In the genomic region with DNA sequence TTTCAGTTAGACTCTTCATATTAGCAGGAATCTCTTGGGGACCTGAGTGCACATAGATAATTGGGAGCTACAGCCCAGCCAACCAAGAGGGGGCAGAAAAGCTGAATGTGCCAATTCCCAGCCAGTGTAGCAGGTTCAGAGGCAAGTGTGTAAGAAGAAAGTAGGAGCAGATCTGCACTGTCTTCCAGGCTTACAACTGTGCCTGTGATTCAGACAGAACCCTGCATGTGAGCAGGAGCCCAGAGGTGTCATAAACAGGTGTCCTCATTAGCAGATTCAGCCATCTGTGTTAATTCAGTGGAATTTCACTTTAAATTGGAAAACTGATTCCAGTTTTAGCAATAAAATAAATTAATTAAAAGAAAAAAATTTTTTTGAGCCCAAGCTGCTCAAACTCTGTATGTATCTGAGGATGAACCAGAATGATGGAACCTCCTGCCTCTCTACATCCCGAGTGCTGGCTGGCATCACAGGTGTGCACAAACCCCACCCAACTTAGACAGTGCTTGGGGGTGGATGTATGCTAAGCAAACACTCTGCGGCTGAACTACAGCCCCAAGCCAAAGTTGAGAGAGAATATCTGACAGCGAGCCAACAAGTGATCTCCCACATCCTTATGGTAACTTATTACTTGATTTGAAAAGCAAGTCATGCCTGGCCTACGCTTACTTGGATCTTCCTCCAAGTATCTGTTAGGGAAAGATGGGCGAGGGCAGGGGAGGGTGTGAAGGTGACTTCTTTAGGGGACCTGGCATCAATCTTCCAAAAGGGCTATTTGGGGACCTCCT, we compare ENCODE assay signal across 27 mouse cellular contexts.
DNase-seq lines count a peak whose midpoint lies in the region; ATAC-seq and TF ChIP-seq lines count a peak whose summit lies in the region.
"Had no signal": no experiment of that assay in that cellular context is flagged by ENCODE, and none has a peak within 500 bp of the region (broad histone marks: within the 10 kb centered on the region; RNA-seq: fewer than 3 reads in every experiment).

No protein-coding gene starts in this region.

- H3K4me2 ChIP-seq in embryonic facial prominence, embryonic 14.5 days (ENCODE audit: low read depth, low read length): no peak overlapping the region
- no peak overlapping the region for H3K4me2 ChIP-seq in hindbrain, postnatal 0 days (ENCODE audit: low read depth, low read length)
- H3K4me2 ChIP-seq in hindbrain, embryonic 13.5 days: no peak overlapping the region
- no peak overlapping the region for H3K4me2 ChIP-seq in kidney, embryonic 14.5 days (replicated peaks; ENCODE audit: low read depth, low read length)
- H3K4me2 ChIP-seq: intestine, embryonic 15.5 days; limb, embryonic 12.5 days; liver, embryonic 15.5 days; lung, embryonic 14.5 days; midbrain, embryonic 15.5 days; stomach, embryonic 15.5 days had no signal

- no peak for ATAC-seq in embryonic facial prominence, embryonic 14.5 days (ENCODE audit: low read depth)
- ATAC-seq in hindbrain, postnatal 0 days: no peak
- ATAC-seq in hindbrain, embryonic 13.5 days (ENCODE audit: low FRiP score): no peak
- no peak for ATAC-seq in kidney, embryonic 14.5 days (ENCODE audit: low FRiP score, low TSS enrichment)
- ATAC-seq: activated CD4-positive, CD25-positive, alpha-beta regulatory T cell, adult 4 months; hindbrain, embryonic 16.5 days; intestine, embryonic 15.5 days; midbrain, embryonic 15.5 days had no signal

- peak; percentile 43 for DNase-seq in embryonic facial prominence, embryonic 14.5 days (ENCODE audit: low spot score)
- no peak for DNase-seq in embryonic facial prominence, embryonic 10.5 days (ENCODE audit: low spot score)
- DNase-seq in hindbrain, postnatal 0 days (ENCODE audit: low spot score): no peak
- peak; percentile 16 for DNase-seq in kidney, postnatal 10 days
- peak; percentile 36 for DNase-seq in kidney, postnatal 14 days
- DNase-seq: adrenal gland, adult 2 months; adrenal gland, postnatal 36 days; cerebellum, adult 8-10 months; cerebellum, postnatal 25 days; gastrocnemius, postnatal 10 days; heart, postnatal 14 days; lung, embryonic 14.5 days; lung, postnatal 14 days; right cerebral cortex, postnatal 25 days; thymus, postnatal 14 days had no signal

- no peak overlapping the region for H3K4me3 ChIP-seq in embryonic facial prominence, embryonic 14.5 days (ENCODE audit: low read depth, low read length)
- no peak overlapping the region for H3K4me3 ChIP-seq in embryonic facial prominence, embryonic 10.5 days
- H3K4me3 ChIP-seq in hindbrain, postnatal 0 days (ENCODE audit: low read length): no peak overlapping the region
- no peak overlapping the region for H3K4me3 ChIP-seq in hindbrain, embryonic 13.5 days
- no peak overlapping the region for H3K4me3 ChIP-seq in kidney, embryonic 14.5 days (ENCODE audit: low read length)
- H3K4me3 ChIP-seq: hindbrain, embryonic 10.5 days; intestine, embryonic 15.5 days; left cerebral cortex, adult 2 months; limb, embryonic 12.5 days; liver, embryonic 15.5 days; midbrain, embryonic 15.5 days; stomach, embryonic 15.5 days had no signal

- H3K27me3 ChIP-seq in embryonic facial prominence, embryonic 14.5 days (replicated peaks; ENCODE audit: control insufficient read depth, insufficient read depth, low read length): no peaks in the 10 kb centered on the region
- peaks cover 22% of the 10 kb centered on the region for H3K27me3 ChIP-seq in embryonic facial prominence, embryonic 10.5 days (replicated peaks; ENCODE audit: low read depth, poor library complexity, severe bottlenecking)
- H3K27me3 ChIP-seq in hindbrain, postnatal 0 days (ENCODE audit: insufficient read depth, low read length): no peaks in the 10 kb centered on the region
- 0 out of 2 replicates have a peak, but pooled peaks cover 3% of the 10 kb centered on the region for H3K27me3 ChIP-seq in hindbrain, embryonic 13.5 days
- no peaks in the 10 kb centered on the region for H3K27me3 ChIP-seq in kidney, embryonic 14.5 days (ENCODE audit: control insufficient read depth, insufficient read depth, low read length)
- H3K27me3 ChIP-seq: CH12.LX; intestine, embryonic 15.5 days; limb, embryonic 12.5 days; liver, embryonic 15.5 days; midbrain, embryonic 15.5 days; stomach, embryonic 15.5 days had no signal

- no peaks in the 10 kb centered on the region for H3K9me3 ChIP-seq in embryonic facial prominence, embryonic 14.5 days (ENCODE audit: control insufficient read depth, low read length)
- no peaks in the 10 kb centered on the region for H3K9me3 ChIP-seq in embryonic facial prominence, embryonic 10.5 days
- H3K9me3 ChIP-seq in hindbrain, postnatal 0 days (ENCODE audit: low read length): no peaks in the 10 kb centered on the region
- H3K9me3 ChIP-seq in hindbrain, embryonic 13.5 days: no peaks in the 10 kb centered on the region
- H3K9me3 ChIP-seq in kidney, embryonic 14.5 days (ENCODE audit: control insufficient read depth, low read length): no peaks in the 10 kb centered on the region
- H3K9me3 ChIP-seq: hindbrain, embryonic 10.5 days; intestine, embryonic 15.5 days; limb, embryonic 12.5 days; liver, embryonic 15.5 days; midbrain, embryonic 15.5 days; stomach, embryonic 15.5 days had no signal

- peak; percentile 28; the same call in 1 of the 2 replicates for TF ChIP-seq CTCF in hindbrain, postnatal 0 days (IDR thresholded peaks at IDR 0.05; ENCODE audit: low read depth)

- peaks cover 9% of the 10 kb centered on the region; the same call in 1 of the 2 replicates for H3K4me1 ChIP-seq in embryonic facial prominence, embryonic 14.5 days (ENCODE audit: control insufficient read depth, insufficient read depth, low read length)
- H3K4me1 ChIP-seq in embryonic facial prominence, embryonic 10.5 days: peaks cover 13% of the 10 kb centered on the region
- no peaks in the 10 kb centered on the region for H3K4me1 ChIP-seq in hindbrain, postnatal 0 days (ENCODE audit: insufficient read depth, low read length)
- peaks cover 43% of the 10 kb centered on the region for H3K4me1 ChIP-seq in hindbrain, embryonic 13.5 days (replicated peaks)
- no peaks in the 10 kb centered on the region for H3K4me1 ChIP-seq in kidney, embryonic 14.5 days (ENCODE audit: control insufficient read depth, insufficient read depth, low read length)
- H3K4me1 ChIP-seq: intestine, embryonic 15.5 days; liver, embryonic 15.5 days had no signal

- WGBS in embryonic facial prominence, embryonic 14.5 days: 72% methylated on average over 5 of the region's 5 CpGs
- WGBS in embryonic facial prominence, embryonic 10.5 days: 86% methylated on average over 5 of the region's 5 CpGs
- 79% methylated on average over 5 of the region's 5 CpGs for WGBS in hindbrain, postnatal 0 days
- WGBS in hindbrain, embryonic 13.5 days: 89% methylated on average over 5 of the region's 5 CpGs
- 86% methylated on average over 5 of the region's 5 CpGs for WGBS in kidney, embryonic 14.5 days

- no peaks in the 10 kb centered on the region for H3K36me3 ChIP-seq in embryonic facial prominence, embryonic 14.5 days (ENCODE audit: control insufficient read depth, insufficient read depth, low read length)
- no peaks in the 10 kb centered on the region for H3K36me3 ChIP-seq in embryonic facial prominence, embryonic 10.5 days (replicated peaks)
- no peaks in the 10 kb centered on the region for H3K36me3 ChIP-seq in hindbrain, postnatal 0 days (ENCODE audit: insufficient read depth, low read length)
- no peaks in the 10 kb centered on the region for H3K36me3 ChIP-seq in hindbrain, embryonic 13.5 days
- no peaks in the 10 kb centered on the region for H3K36me3 ChIP-seq in kidney, embryonic 14.5 days (ENCODE audit: control insufficient read depth, insufficient read depth, low read length)
- H3K36me3 ChIP-seq: hindbrain, embryonic 10.5 days; intestine, embryonic 15.5 days; limb, embryonic 12.5 days; liver, embryonic 15.5 days; midbrain, embryonic 15.5 days; stomach, embryonic 15.5 days had no signal

- no peak overlapping the region for H3K9ac ChIP-seq in embryonic facial prominence, embryonic 14.5 days (ENCODE audit: low read depth, low read length)
- no peak overlapping the region for H3K9ac ChIP-seq in hindbrain, postnatal 0 days (replicated peaks; ENCODE audit: low read length)
- H3K9ac ChIP-seq in hindbrain, embryonic 13.5 days: no peak overlapping the region
- H3K9ac ChIP-seq in kidney, embryonic 14.5 days (ENCODE audit: low read depth, low read length): no peak overlapping the region
- H3K9ac ChIP-seq: intestine, embryonic 15.5 days; limb, embryonic 12.5 days; liver, embryonic 15.5 days; lung, embryonic 14.5 days; midbrain, embryonic 15.5 days; stomach, embryonic 15.5 days had no signal

- no peak overlapping the region for H3K27ac ChIP-seq in embryonic facial prominence, embryonic 14.5 days (replicated peaks; ENCODE audit: low read depth, low read length)
- no peak overlapping the region for H3K27ac ChIP-seq in embryonic facial prominence, embryonic 10.5 days (replicated peaks)
- H3K27ac ChIP-seq in hindbrain, postnatal 0 days: no peak overlapping the region
- no peak overlapping the region for H3K27ac ChIP-seq in hindbrain, embryonic 13.5 days
- H3K27ac ChIP-seq in kidney, embryonic 14.5 days (ENCODE audit: low read depth, low read length): no peak overlapping the region
- H3K27ac ChIP-seq: hindbrain, embryonic 10.5 days; intestine, embryonic 15.5 days; left cerebral cortex, adult 2 months; limb, embryonic 12.5 days; liver, embryonic 15.5 days; midbrain, embryonic 15.5 days; stomach, embryonic 15.5 days had no signal

Comparison
In these comparisons a context has a peak if more than half of its experiments do, and no peak if none do; other contexts are left out.
1. DNase-seq: peak in embryonic facial prominence, embryonic 14.5 days (single experiment), kidney, postnatal 10 days (single experiment) and kidney, postnatal 14 days (single experiment); none in embryonic facial prominence, embryonic 10.5 days (single experiment) and hindbrain, postnatal 0 days (single experiment).